In the genomic region with DNA sequence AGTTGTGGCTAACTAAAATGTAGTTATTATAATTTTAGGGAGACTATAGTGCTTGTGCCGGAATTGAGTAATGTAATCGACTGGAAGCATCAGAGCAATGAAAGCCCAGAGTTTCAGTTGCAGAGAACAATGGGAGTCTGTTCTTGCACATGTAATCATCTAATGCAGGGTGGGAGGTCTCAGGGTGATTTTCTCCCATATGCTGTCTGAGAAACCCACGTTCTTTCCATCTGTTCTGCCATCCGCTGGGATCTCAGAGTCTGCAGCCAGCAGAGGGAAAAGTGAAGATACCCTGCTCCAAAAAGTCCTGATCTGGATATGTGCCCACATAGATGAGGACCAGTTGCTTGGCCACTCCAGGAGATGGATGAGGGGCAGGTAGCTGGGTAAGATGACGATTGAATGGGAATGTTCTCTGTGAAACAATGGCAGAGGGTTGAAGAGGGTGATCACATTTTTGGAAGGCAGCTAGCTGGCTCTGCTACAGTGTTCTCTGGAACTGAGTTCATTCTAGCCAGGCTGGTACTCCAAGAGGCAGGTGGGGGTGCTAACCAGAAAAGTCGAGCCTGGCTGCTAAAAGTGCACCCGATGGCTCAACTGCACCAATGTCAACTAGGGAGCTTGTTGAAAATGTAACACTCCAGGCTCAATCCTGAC, we compare ENCODE assay signal across 12 mouse cellular contexts.
DNase-seq lines count a peak whose midpoint lies in the region; ATAC-seq and TF ChIP-seq lines count a peak whose summit lies in the region.
"Had no signal": no experiment of that assay in that cellular context is flagged by ENCODE, and none has a peak within 500 bp of the region (broad histone marks: within the 10 kb centered on the region; RNA-seq: fewer than 3 reads in every experiment).

No protein-coding gene starts in this region.

- H3K4me1 ChIP-seq in forebrain, embryonic 16.5 days (replicated peaks; ENCODE audit: control insufficient read depth, insufficient read depth, low read length) = peaks cover 6% of the 10 kb centered on the region; the same call in 1 of the 2 replicates
- H3K4me1 ChIP-seq: heart, embryonic 15.5 days; liver, embryonic 13.5 days had no signal

- DNase-seq in frontal cortex, postnatal 14 days (ENCODE audit: low spot score in 2 of 2) = no peak
- peak; percentile 64 for DNase-seq in brain, embryonic 14.5 days (ENCODE audit: low read depth)
- peak; percentile 32 to 42 for DNase-seq in layer of hippocampus, adult 8-10 months (ENCODE audit: low spot score in 2 of 2)
- DNase-seq in adrenal gland, postnatal 36 days = no peak
- no peak for DNase-seq in lung, postnatal 36 days
- DNase-seq in gastrocnemius, adult 8-10 months (ENCODE audit: low spot score in 2 of 2) = no peak
- DNase-seq: gastrocnemius, postnatal 14 days; liver, embryonic 13.5 days had no signal

- no peak for TF ChIP-seq POLR2A in brain, embryonic 14.5 days (IDR thresholded peaks at IDR 0.05; ENCODE audit: borderline replicate concordance, extremely low read depth, insufficient read depth, insufficient read length, poor library complexity, severe bottlenecking)

- H3K4me3 ChIP-seq in forebrain, embryonic 16.5 days (replicated peaks; ENCODE audit: low read length) = no peak overlapping the region
- H3K4me3 ChIP-seq: heart, embryonic 15.5 days; liver, embryonic 13.5 days had no signal

- no peaks in the 10 kb centered on the region for H3K27me3 ChIP-seq in forebrain, embryonic 16.5 days (replicated peaks; ENCODE audit: control insufficient read depth, insufficient read depth, low read length)
- H3K27me3 ChIP-seq: heart, embryonic 15.5 days; liver, embryonic 13.5 days had no signal

- TF ChIP-seq CTCF in brain, embryonic 14.5 days (IDR thresholded peaks at IDR 0.05; ENCODE audit: borderline replicate concordance, extremely low read depth, insufficient read depth, insufficient read length) = no peak

- no peak overlapping the region for H3K4me2 ChIP-seq in forebrain, embryonic 16.5 days (ENCODE audit: low read length)
- H3K4me2 ChIP-seq: heart, embryonic 15.5 days; liver, embryonic 13.5 days had no signal

- peak; percentile 50; the same call in 1 of the 2 replicates for ATAC-seq in frontal cortex, adult (ENCODE audit: low TSS enrichment)
- ATAC-seq in forebrain, embryonic 16.5 days = peak; percentile 94
- ATAC-seq: intestine, embryonic 16.5 days had no signal

- H3K9me3 ChIP-seq in forebrain, embryonic 16.5 days (ENCODE audit: control insufficient read depth, low read length) = no peaks in the 10 kb centered on the region
- H3K9me3 ChIP-seq: heart, embryonic 15.5 days; liver, embryonic 13.5 days had no signal

- no peak overlapping the region for H3K9ac ChIP-seq in forebrain, embryonic 16.5 days (replicated peaks; ENCODE audit: low read depth, low read length)
- H3K9ac ChIP-seq: heart, embryonic 15.5 days; liver, embryonic 13.5 days had no signal

- H3K27ac ChIP-seq in forebrain, embryonic 16.5 days (ENCODE audit: low read length) = peak overlapping the region; percentile 23; the same call in 1 of the 2 replicates
- H3K27ac ChIP-seq: heart, embryonic 15.5 days; liver, embryonic 13.5 days had no signal

- H3K36me3 ChIP-seq in forebrain, embryonic 16.5 days (ENCODE audit: control insufficient read depth, insufficient read depth) = no peaks in the 10 kb centered on the region
- H3K36me3 ChIP-seq: heart, embryonic 15.5 days; liver, embryonic 13.5 days had no signal

- 41% methylated on average over 7 of the region's 7 CpGs for WGBS in forebrain, embryonic 16.5 days

Comparison
In these comparisons a context has a peak if more than half of its experiments do, and no peak if none do; other contexts are left out.
1. DNase-seq: peak in brain, embryonic 14.5 days (single experiment) and layer of hippocampus, adult 8-10 months (2 of 2); none in frontal cortex, postnatal 14 days (0 of 2), adrenal gland, postnatal 36 days (0 of 2), lung, postnatal 36 days (single experiment) and gastrocnemius, adult 8-10 months (0 of 2).